Mouse (Mus musculus) heart, embryonic 13.5 days (tissue): ENCODE data around the gene Gm49510. TPM values are rescaled to one million over a fixed set of nuclear protein-coding genes. Genes with fewer than 3 reads are reported as not detected.

ENCODE experiments used
- ATAC-seq: fragments of 200-750 bp; cut with Nextera tagmentation; 2 replicates; pipeline ENCODE4 v1.8.0; 2017; ENCODE audit warnings: moderate TSS enrichment; ENCODE audit not compliant: insufficient number of reproducible peaks, low FRiP score, low TSS enrichment; ENCODE audit errors: extremely low read depth
- H3K27ac ChIP-seq: fragments of 300-500 bp; sonication (generic); replicated peaks from 2 replicates; pipeline ENCODE4 v1.5.1; 2015; ENCODE audit warnings: moderate library complexity, mild to moderate bottlenecking, inconsistent platforms
- H3K27me3 ChIP-seq: fragments of 300-500 bp; sonication (generic); replicated peaks from 2 replicates; pipeline ENCODE4 v1.6.1; 2015; ENCODE audit warnings: mild to moderate bottlenecking, inconsistent platforms
- H3K36me3 ChIP-seq: fragments of 300-500 bp; sonication (generic); 2 replicates; pipeline ENCODE4 v1.6.1; 2015; ENCODE audit warnings: mild to moderate bottlenecking, inconsistent platforms
- H3K4me1 ChIP-seq: fragments of 300-500 bp; sonication (generic); 2 replicates; pipeline ENCODE4 v1.6.1; 2015; ENCODE audit warnings: inconsistent platforms
- H3K4me2 ChIP-seq: fragments of 300-500 bp; sonication (generic); 2 replicates; pipeline ENCODE4 v1.6.1; 2015; ENCODE audit warnings: inconsistent platforms, mild to moderate bottlenecking, moderate library complexity
- H3K4me3 ChIP-seq: fragments of 300-500 bp; sonication (generic); 2 replicates; pipeline ENCODE4 v1.5.1; 2015; ENCODE audit warnings: moderate library complexity, mild to moderate bottlenecking, inconsistent platforms
- H3K9ac ChIP-seq: fragments of 300-500 bp; sonication (generic); 2 replicates; pipeline ENCODE4 v1.6.1; 2015; ENCODE audit warnings: inconsistent platforms, mild to moderate bottlenecking, moderate library complexity
- H3K9me3 ChIP-seq: fragments of 300-500 bp; sonication (generic); 2 replicates; pipeline ENCODE4 v1.6.1; 2016; ENCODE audit warnings: inconsistent platforms
- WGBS: fragments of 180-500 bp; shearing (Covaris S2); methylation state at CpG from one replicate; pipeline ENCODE4 v1.1.7; 2015; ENCODE audit warnings: mixed read lengths; 5-methylcytosine and 5-hydroxymethylcytosine counted together
- polyA plus RNA-seq: library from polyadenylated mRNA; unstranded; fragments of >200 nt; fragmentation: Nextera tagmentation; extraction: Ambion mirVana; gene quantifications from 2 replicates; pipeline ENCODE4 v1.2.1, GENCODE M21; 2015

The Gm49510 gene
- polyA plus RNA-seq, 1 experiment from 2014 or later, result 0.20 TPM

- peak overlapping the region; percentile 58 for H3K9ac ChIP-seq
- 67% methylated on average over 12 of the region's 12 CpGs for WGBS
- peak overlapping the region; percentile 61 for H3K4me3 ChIP-seq
These were observed 16.8 kb downstream of the Gm49510 start for GRCm38 (mm10) chr15:78916052-78916826.

GRCm38 (mm10) chr15:78918126-78918525, 18.7 kb downstream of the Gm49510 start:
- H3K4me3 ChIP-seq, result no peak overlapping the region
- H3K4me2 ChIP-seq, result no peak overlapping the region
- WGBS, result 91% methylated on average over 23 of the region's 23 CpGs
- no peak for ATAC-seq
- 0 out of 2 replicates have a peak, but pooled peaks cover 4% of the 10 kb centered on the region for H3K27me3 ChIP-seq
- H3K27ac ChIP-seq, result no peak overlapping the region
- H3K9ac ChIP-seq, result no peak overlapping the region
- H3K4me1 ChIP-seq, result peaks cover 30% of the 10 kb centered on the region
- peaks cover 13% of the 10 kb centered on the region for H3K36me3 ChIP-seq
- H3K9me3 ChIP-seq, result no peaks in the 10 kb centered on the region

More at GRCm38 (mm10) chr15:78916052-78916826, 16.8 kb downstream of the Gm49510 start:
- 0 out of 2 replicates have a peak, but pooled peaks cover 4% of the 10 kb centered on the region for H3K27me3 ChIP-seq
- H3K36me3 ChIP-seq, result peaks cover 23% of the 10 kb centered on the region
- no peaks in the 10 kb centered on the region for H3K9me3 ChIP-seq
- H3K4me1 ChIP-seq, result peaks cover 30% of the 10 kb centered on the region
- no peak overlapping the region for H3K27ac ChIP-seq
- H3K4me2 ChIP-seq, result peak overlapping the region; percentile 94
- ATAC-seq, result no peak

- 58% methylated on average over 12 of the region's 12 CpGs for WGBS
- ATAC-seq, result no peak
- H3K27ac ChIP-seq, result no peak overlapping the region
These were observed 20.4 kb downstream of the Gm49510 start for GRCm38 (mm10) chr15:78919914-78920313.

GRCm38 (mm10) chr15:78922700-78923099, 23.2 kb downstream of the Gm49510 start:
- WGBS, result 71% methylated on average over 7 of the region's 7 CpGs
- Histone ChIP-seq H3K27ac (no peak overlapping the region), H3K4me3 (no peak overlapping the region), H3K36me3 (peaks cover 12% of the 10 kb centered on the region), H3K9me3 (no peaks in the 10 kb centered on the region), H3K4me1 (peaks cover 36% of the 10 kb centered on the region), H3K4me2 (no peak overlapping the region), H3K9ac (no peak overlapping the region), H3K27me3 (no peaks in the 10 kb centered on the region)
- ATAC-seq, result no peak

More at GRCm38 (mm10) chr15:78919914-78920313, 20.4 kb downstream of the Gm49510 start:
- H3K9ac ChIP-seq, result no peak overlapping the region
- H3K9me3 ChIP-seq, result no peaks in the 10 kb centered on the region
- H3K4me3 ChIP-seq, result no peak overlapping the region
- 0 out of 2 replicates have a peak, but pooled peaks cover 4% of the 10 kb centered on the region for H3K27me3 ChIP-seq
- peaks cover 13% of the 10 kb centered on the region for H3K36me3 ChIP-seq
- H3K4me2 ChIP-seq, result no peak overlapping the region
- H3K4me1 ChIP-seq, result peaks cover 23% of the 10 kb centered on the region

GRCm38 (mm10) chr15:78923585-78923984, 24.1 kb downstream of the Gm49510 start:
- Histone ChIP-seq H3K4me1 (peaks cover 43% of the 10 kb centered on the region), H3K9me3 (no peaks in the 10 kb centered on the region), H3K27me3 (no peaks in the 10 kb centered on the region), H3K27ac (0 out of 2 replicates have a peak overlapping the region, but pooled peaks have one; percentile 20), H3K9ac (no peak overlapping the region), H3K36me3 (peaks cover 8% of the 10 kb centered on the region; the same call in 1 of the 2 replicates), H3K4me2 (no peak overlapping the region), H3K4me3 (no peak overlapping the region)
- 55% methylated on average over 6 of the region's 6 CpGs for WGBS
- no peak for ATAC-seq

- ATAC-seq, result no peak
- Histone ChIP-seq H3K9ac (peak overlapping the region; percentile 85; the same call in 1 of the 2 replicates), H3K9me3 (no peaks in the 10 kb centered on the region), H3K36me3 (peaks cover 15% of the 10 kb centered on the region), H3K27me3 (no peaks in the 10 kb centered on the region), H3K4me2 (peak overlapping the region; percentile 86), H3K4me3 (no peak overlapping the region), H3K27ac (peak overlapping the region; percentile 96), H3K4me1 (peaks cover 42% of the 10 kb centered on the region)
- 34% methylated on average over 8 of the region's 8 CpGs for WGBS
These were observed 25.7 kb downstream of the Gm49510 start for GRCm38 (mm10) chr15:78925129-78925528.

- peaks cover 45% of the 10 kb centered on the region for H3K4me1 ChIP-seq
- H3K36me3 ChIP-seq, result peaks cover 19% of the 10 kb centered on the region
- WGBS, result 6% methylated on average over 20 of the region's 20 CpGs
- H3K4me2 ChIP-seq, result peak within 1 kb of the TSS; percentile 86
- no peaks in the 10 kb centered on the region for H3K27me3 ChIP-seq
- peak within 1 kb of the TSS; percentile 60 for H3K4me3 ChIP-seq
- H3K9ac ChIP-seq, result peak within 1 kb of the TSS; percentile 85
- peak within 1 kb of the TSS; percentile 96 for H3K27ac ChIP-seq
- peak; percentile 56 for ATAC-seq
- H3K9me3 ChIP-seq, result no peaks in the 10 kb centered on the region
These were observed 26.8 kb downstream of the Gm49510 start, which contains the start of gene Lgals1 for GRCm38 (mm10) chr15:78926021-78926919. Gene Lgals1 (plus strand): TSS chr15:78926725.

GRCm38 (mm10) chr15:78927021-78927787, 27.7 kb downstream of the Gm49510 start:
- Histone ChIP-seq H3K27me3 (no peaks in the 10 kb centered on the region), H3K4me3 (peak overlapping the region; percentile 60), H3K9ac (peak overlapping the region; percentile 85), H3K4me2 (peak overlapping the region; percentile 86), H3K9me3 (no peaks in the 10 kb centered on the region), H3K27ac (peak overlapping the region; percentile 96), H3K36me3 (peaks cover 19% of the 10 kb centered on the region), H3K4me1 (peaks cover 46% of the 10 kb centered on the region)
- no peak for ATAC-seq
- 18% methylated on average over 15 of the region's 15 CpGs for WGBS

GRCm38 (mm10) chr15:78927788-78928457, 28.5 kb downstream of the Gm49510 start:
- ATAC-seq, result peak; percentile 43
- peaks cover 46% of the 10 kb centered on the region for H3K4me1 ChIP-seq
- H3K36me3 ChIP-seq, result peaks cover 19% of the 10 kb centered on the region
- H3K9ac ChIP-seq, result peak overlapping the region; percentile 85
- H3K9me3 ChIP-seq, result no peaks in the 10 kb centered on the region
- H3K27me3 ChIP-seq, result no peaks in the 10 kb centered on the region
- whole genome bisulfite sequencing, result 1% methylated on average over 33 of the region's 35 CpGs
- peak overlapping the region; percentile 96 for H3K27ac ChIP-seq
- H3K4me2 ChIP-seq, result peak overlapping the region; percentile 86
- peak overlapping the region; percentile 60 for H3K4me3 ChIP-seq

- no peaks in the 10 kb centered on the region for H3K27me3 ChIP-seq
- H3K4me3 ChIP-seq, result peak overlapping the region; percentile 60
- peaks cover 19% of the 10 kb centered on the region for H3K36me3 ChIP-seq
- H3K27ac ChIP-seq, result peak overlapping the region; percentile 96
- peaks cover 46% of the 10 kb centered on the region for H3K4me1 ChIP-seq
- peak overlapping the region; percentile 86 for H3K4me2 ChIP-seq
- H3K9me3 ChIP-seq, result no peaks in the 10 kb centered on the region
- whole genome bisulfite sequencing, result 48% methylated on average over 8 of the region's 8 CpGs
- peak overlapping the region; percentile 85 for H3K9ac ChIP-seq
- ATAC-seq, result no peak
These were observed 29.1 kb downstream of the Gm49510 start for GRCm38 (mm10) chr15:78928539-78928938.
